Mouse (Mus musculus) lung, embryonic 14.5 days (tissue): ENCODE measurements around the gene Prelp. TPM values are rescaled to one million over a fixed set of nuclear protein-coding genes. Genes with fewer than 3 reads are reported as not detected.

Source experiments
- ATAC-seq: fragments of 200-750 bp; cut with Nextera tagmentation; 2 replicates; pipeline ENCODE4 v1.8.0; 2017; ENCODE audit warnings: mild to moderate bottlenecking, moderate TSS enrichment, moderate library complexity; ENCODE audit not compliant: insufficient read depth
- DNase-seq: peaks from one replicate; pipeline ENCODE4 v3.0.0-alpha.2; 2015
- H3K27ac ChIP-seq: fragments of 300-500 bp; sonication (generic); 2 replicates; pipeline ENCODE4 v1.5.1; 2014; ENCODE audit warnings: low read depth, mild to moderate bottlenecking, moderate library complexity
- H3K27me3 ChIP-seq: fragments of 300-500 bp; sonication (generic); 2 replicates; pipeline ENCODE4 v1.6.1; 2014; ENCODE audit warnings: low read length, control low read depth; ENCODE audit not compliant: insufficient read depth
- H3K36me3 ChIP-seq: fragments of 300-500 bp; sonication (generic); 2 replicates; pipeline ENCODE4 v1.6.1; 2014; ENCODE audit warnings: control low read depth; ENCODE audit not compliant: insufficient read depth
- H3K4me1 ChIP-seq: fragments of 300-500 bp; sonication (generic); 2 replicates; pipeline ENCODE4 v1.6.1; 2014; ENCODE audit warnings: antibody characterized with exemption, control low read depth; ENCODE audit not compliant: insufficient read depth
- H3K4me2 ChIP-seq: fragments of 300-500 bp; sonication (generic); 2 replicates; pipeline ENCODE4 v1.6.1; 2014; ENCODE audit warnings: mild to moderate bottlenecking
- H3K4me3 ChIP-seq: fragments of 300-500 bp; sonication (generic); 2 replicates; pipeline ENCODE4 v1.5.1; 2014; ENCODE audit warnings: low read depth, low read length
- H3K9ac ChIP-seq: fragments of 300-500 bp; sonication (generic); 2 replicates; pipeline ENCODE4 v1.6.1; 2014
- H3K9me3 ChIP-seq: fragments of 300-500 bp; sonication (generic); 2 replicates; pipeline ENCODE4 v1.6.1; 2016; ENCODE audit warnings: low read depth, low read length, control low read depth
- CTCF ChIP-seq: IDR thresholded peaks from 2 replicates; pipeline ENCODE4 v1.5.1; 2016; ENCODE audit warnings: antibody characterized with exemption, low read depth
- WGBS: fragments of 180-500 bp; shearing (Covaris S2); extraction: QIAGEN DNeasy Blood & Tissue Kit; methylation state at CpG from one replicate; pipeline ENCODE4 v1.1.7; 2014; 5-methylcytosine and 5-hydroxymethylcytosine counted together
- polyA plus RNA-seq: library from polyadenylated mRNA; unstranded; fragments of >200 nt; fragmentation: Nextera tagmentation; extraction: Ambion mirVana; gene quantifications from 2 replicates; pipeline ENCODE4 v1.2.1, GENCODE M21; 2014

Gene Prelp
- polyA plus RNA-seq, 1 experiment from 2014 or later, result 17.6 TPM

- H3K27ac ChIP-seq, result no peak overlapping the region
- H3K9me3 ChIP-seq, result no peaks in the 10 kb centered on the region
- no peak overlapping the region for H3K9ac ChIP-seq
- 82% methylated on average over 7 of the region's 7 CpGs for WGBS
- H3K4me3 ChIP-seq, result no peak overlapping the region
- no peak overlapping the region for H3K4me2 ChIP-seq
- ATAC-seq, result no peak
- no peak for DNase-seq
- H3K4me1 ChIP-seq, result peaks cover 22% of the 10 kb centered on the region
- no peak for TF ChIP-seq CTCF
- H3K36me3 ChIP-seq, result no peaks in the 10 kb centered on the region
- no peaks in the 10 kb centered on the region for H3K27me3 ChIP-seq
These were observed 11.1 kb downstream of the Prelp start for GRCm38 (mm10) chr1:133910108-133910507.

GRCm38 (mm10) chr1:133908659-133909575 lies 12.3 kb downstream of the Prelp start:
- H3K36me3 ChIP-seq, result no peaks in the 10 kb centered on the region
- peak; percentile 19; the same call in 1 of the 2 replicates for ATAC-seq
- no peak for TF ChIP-seq CTCF
- peak overlapping the region; percentile 58 for H3K9ac ChIP-seq
- H3K4me2 ChIP-seq, result peak overlapping the region; percentile 95
- no peaks in the 10 kb centered on the region for H3K27me3 ChIP-seq
- H3K27ac ChIP-seq, result peak overlapping the region; percentile 91
- DNase-seq, result peak; percentile 76
- WGBS, result 8% methylated on average over 27 of the region's 27 CpGs
- H3K4me3 ChIP-seq, result peak overlapping the region; percentile 42
- peaks cover 22% of the 10 kb centered on the region for H3K4me1 ChIP-seq
- H3K9me3 ChIP-seq, result no peaks in the 10 kb centered on the region

GRCm38 (mm10) chr1:133907949-133908658 lies 13.1 kb downstream of the Prelp start, which contains the start of gene Optc:
Optc (minus strand) TSS chr1:133907999.
- no peaks in the 10 kb centered on the region for H3K9me3 ChIP-seq
- DNase-seq (peak; percentile 84), ATAC-seq (peak; percentile 79)
- peak within 1 kb of the TSS; percentile 58 for H3K9ac ChIP-seq
- WGBS, result 2% methylated on average over 30 of the region's 30 CpGs
- H3K4me1 ChIP-seq, result peaks cover 22% of the 10 kb centered on the region
- peak within 1 kb of the TSS; percentile 91 for H3K27ac ChIP-seq
- no peaks in the 10 kb centered on the region for H3K27me3 ChIP-seq
- H3K4me2 ChIP-seq, result peak within 1 kb of the TSS; percentile 95
- peak within 1 kb of the TSS; percentile 42 for H3K4me3 ChIP-seq
- H3K36me3 ChIP-seq, result no peaks in the 10 kb centered on the region
- TF ChIP-seq CTCF, result no peak

GRCm38 (mm10) chr1:133906420-133906819 lies 14.8 kb downstream of the Prelp start:
- no peak for TF ChIP-seq CTCF
- Histone ChIP-seq H3K27me3 (no peaks in the 10 kb centered on the region), H3K4me3 (no peak overlapping the region), H3K27ac (no peak overlapping the region), H3K4me2 (no peak overlapping the region), H3K4me1 (peaks cover 22% of the 10 kb centered on the region), H3K9me3 (no peaks in the 10 kb centered on the region), H3K9ac (no peak overlapping the region), H3K36me3 (no peaks in the 10 kb centered on the region)
- ATAC-seq, result no peak
- WGBS, result 52% methylated on average over 12 of the region's 12 CpGs
- DNase-seq, result no peak

- DNase-seq (no peak), ATAC-seq (no peak)
- Histone ChIP-seq H3K27ac (no peak overlapping the region), H3K27me3 (no peaks in the 10 kb centered on the region), H3K9ac (no peak overlapping the region), H3K9me3 (no peaks in the 10 kb centered on the region), H3K4me3 (no peak overlapping the region), H3K4me1 (no peaks in the 10 kb centered on the region), H3K36me3 (no peaks in the 10 kb centered on the region), H3K4me2 (no peak overlapping the region)
- no peak for TF ChIP-seq CTCF
- WGBS, result 72% methylated on average over 9 of the region's 9 CpGs
These were observed 20.4 kb downstream of the Prelp start for GRCm38 (mm10) chr1:133900825-133901224.

GRCm38 (mm10) chr1:133899043-133899542 lies 22.1 kb downstream of the Prelp start:
- Histone ChIP-seq H3K27ac (no peak overlapping the region), H3K4me3 (no peak overlapping the region), H3K4me2 (no peak overlapping the region), H3K27me3 (no peaks in the 10 kb centered on the region), H3K9me3 (no peaks in the 10 kb centered on the region), H3K4me1 (no peaks in the 10 kb centered on the region), H3K36me3 (no peaks in the 10 kb centered on the region), H3K9ac (no peak overlapping the region)
- no peak for TF ChIP-seq CTCF
- 57% methylated on average over 9 of the region's 9 CpGs for WGBS
- no peak for ATAC-seq
- no peak for DNase-seq

GRCm38 (mm10) chr1:133897293-133897692 lies 23.9 kb downstream of the Prelp start:
- Histone ChIP-seq H3K4me2 (no peak overlapping the region), H3K9me3 (no peaks in the 10 kb centered on the region), H3K9ac (no peak overlapping the region), H3K36me3 (no peaks in the 10 kb centered on the region), H3K27me3 (no peaks in the 10 kb centered on the region), H3K27ac (no peak overlapping the region), H3K4me1 (peaks cover 10% of the 10 kb centered on the region), H3K4me3 (no peak overlapping the region)
- no peak for DNase-seq
- ATAC-seq, result no peak
- 72% methylated on average over 6 of the region's 6 CpGs for WGBS
- no peak for TF ChIP-seq CTCF
